Mouse (Mus musculus): Measurements from ENCODE around the gene Sept14. TPM values are rescaled to one million over a fixed set of nuclear protein-coding genes. Genes with fewer than 3 reads are reported as not detected.

The Sept14 gene
- total RNA-seq, 4 experiments from 2014 or later: not detected

DNA sequence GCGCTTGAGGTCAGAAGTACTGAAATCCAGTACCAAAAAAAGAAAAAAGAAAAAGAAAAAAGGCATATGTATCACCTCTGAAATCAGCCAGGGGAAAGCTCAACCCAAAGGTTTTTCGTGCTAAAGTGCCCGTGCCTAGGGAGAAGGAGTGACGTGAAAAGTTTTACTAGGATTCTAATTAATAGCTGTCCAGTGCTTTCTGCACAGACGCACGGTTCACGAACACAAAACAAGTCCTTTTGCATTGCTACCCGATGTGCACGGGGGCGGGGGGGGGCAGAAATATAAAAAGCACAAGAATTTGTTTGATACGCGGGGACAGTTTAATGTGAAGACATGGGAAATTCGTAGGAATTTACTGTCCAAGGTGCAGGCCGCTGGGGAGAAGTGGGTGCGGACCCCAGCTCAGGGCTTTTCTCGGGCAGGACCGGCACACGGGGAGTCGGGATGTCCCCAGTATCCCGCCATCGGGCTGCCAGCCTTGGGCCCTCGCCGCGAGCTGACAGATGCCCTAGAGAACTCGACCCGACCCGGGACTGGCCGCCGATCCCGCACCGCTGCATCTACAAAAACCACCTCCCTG is 38.8 kb downstream of the Sept14 start:
- DNase-seq (ENCODE audit: low spot score in 2 of 2): no peak

DNA sequence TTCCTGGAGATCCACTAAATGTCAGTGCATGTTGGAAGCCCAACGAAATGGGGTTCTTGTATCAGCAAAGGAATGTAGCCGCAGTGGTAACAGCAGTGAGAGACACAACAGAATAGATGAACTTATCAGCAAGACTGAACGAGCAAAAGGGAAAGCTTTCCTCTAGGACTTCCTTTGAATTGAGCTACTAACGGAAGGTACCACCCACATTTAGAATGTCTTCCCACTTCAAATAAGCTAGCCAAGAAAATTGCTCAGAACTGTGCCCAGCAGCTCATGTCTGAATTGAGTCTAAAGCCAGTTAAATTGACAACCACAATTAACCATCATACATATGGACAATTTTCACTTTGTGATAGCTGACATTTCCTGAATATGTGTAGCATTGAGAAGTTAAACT is 40.5 kb downstream of the Sept14 start:
- no peak for DNase-seq (ENCODE audit: low spot score in 2 of 2)

DNA sequence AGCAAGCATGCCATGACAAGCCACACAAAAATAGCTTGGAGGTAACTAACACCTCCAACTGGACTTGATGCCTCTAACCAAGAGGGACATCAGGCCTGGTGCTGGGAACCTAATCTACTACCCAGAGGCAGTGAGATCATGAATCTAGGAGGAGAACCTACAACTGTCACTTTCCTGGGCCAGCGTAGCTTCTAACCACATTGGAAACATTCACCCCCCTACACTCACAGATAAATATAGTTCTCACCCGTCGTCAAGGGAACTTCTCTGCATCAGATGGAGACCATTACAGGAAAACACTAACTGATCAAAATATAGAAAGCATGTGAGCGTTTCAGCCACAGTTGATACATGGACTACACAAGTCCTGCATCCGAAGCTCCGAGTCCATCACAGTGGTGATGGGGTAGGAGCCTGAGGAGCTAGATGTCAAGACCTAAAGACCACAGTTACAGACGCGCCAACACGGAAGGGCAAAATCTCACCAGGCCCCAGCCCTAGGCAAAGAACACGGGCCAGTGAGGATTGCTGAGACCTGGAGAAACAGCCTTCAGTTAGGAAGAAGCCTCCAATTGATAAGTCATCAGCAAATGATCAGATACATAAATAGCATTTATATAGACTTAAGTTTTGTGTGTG is 41.9 kb downstream of the Sept14 start:
- DNase-seq (ENCODE audit: low spot score in 2 of 2): no peak

DNA sequence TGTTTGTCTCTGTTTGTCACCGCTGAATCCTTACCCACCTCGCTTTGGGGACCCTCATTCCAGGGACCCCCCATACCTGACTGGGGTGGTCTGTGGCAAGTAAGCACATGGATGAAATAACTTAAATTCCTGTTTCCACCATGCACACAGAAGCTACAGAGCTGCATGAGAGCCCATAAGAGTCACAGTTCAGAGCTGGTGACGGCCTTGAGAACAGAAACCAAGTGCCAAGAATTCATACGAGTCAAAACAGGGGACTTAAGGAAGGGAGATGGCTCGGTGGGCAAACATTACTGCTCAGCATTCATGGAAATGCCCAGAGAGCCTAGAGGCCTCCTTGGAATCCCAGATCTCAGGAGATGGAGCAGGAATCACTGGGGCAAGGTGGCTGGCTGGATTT is 44.2 kb downstream of the Sept14 start:
- no peak for DNase-seq (ENCODE audit: low spot score in 2 of 2)

DNA sequence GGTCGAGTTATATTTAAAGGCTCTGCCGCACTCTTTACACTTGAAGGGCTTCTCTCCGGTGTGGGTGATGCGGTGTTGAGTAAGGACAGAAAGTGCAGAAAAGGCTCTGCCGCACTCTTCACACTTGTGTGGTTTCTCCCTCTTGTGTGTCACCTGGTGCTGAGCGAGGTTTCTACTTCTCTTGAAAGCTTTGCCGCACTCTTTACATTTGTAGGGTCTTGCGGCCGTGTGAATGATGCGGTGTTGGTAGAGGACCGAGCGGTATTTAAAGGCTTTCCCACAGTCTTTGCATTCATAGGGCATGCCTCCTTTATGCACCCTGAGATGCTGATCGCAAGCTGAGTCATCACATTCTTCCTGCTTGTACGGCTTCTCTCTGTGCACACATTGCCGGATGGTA is 50.4 kb downstream of the Sept14 start:
- no peak for DNase-seq (ENCODE audit: low spot score in 2 of 2)

DNA sequence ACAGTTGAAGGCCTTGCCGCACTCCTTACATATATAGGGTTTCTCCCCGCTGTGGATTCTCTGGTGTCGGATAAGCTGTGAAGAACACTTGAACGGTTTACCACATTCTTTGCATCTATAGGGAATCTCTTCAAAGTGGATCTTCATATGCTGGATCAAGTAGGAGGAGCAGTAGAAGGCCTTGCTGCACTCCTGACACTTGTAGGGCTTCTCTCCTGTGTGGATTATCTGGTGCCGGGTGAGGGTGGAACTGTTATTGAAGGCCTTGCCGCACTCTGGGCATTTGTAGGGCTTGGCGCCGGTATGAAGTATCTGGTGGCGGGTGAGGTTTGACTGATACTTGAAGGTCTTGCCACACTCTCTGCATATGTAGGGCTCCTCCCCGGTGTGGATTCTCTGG is 51.3 kb downstream of the Sept14 start:
- no peak for DNase-seq (ENCODE audit: low spot score in 2 of 2)

DNA sequence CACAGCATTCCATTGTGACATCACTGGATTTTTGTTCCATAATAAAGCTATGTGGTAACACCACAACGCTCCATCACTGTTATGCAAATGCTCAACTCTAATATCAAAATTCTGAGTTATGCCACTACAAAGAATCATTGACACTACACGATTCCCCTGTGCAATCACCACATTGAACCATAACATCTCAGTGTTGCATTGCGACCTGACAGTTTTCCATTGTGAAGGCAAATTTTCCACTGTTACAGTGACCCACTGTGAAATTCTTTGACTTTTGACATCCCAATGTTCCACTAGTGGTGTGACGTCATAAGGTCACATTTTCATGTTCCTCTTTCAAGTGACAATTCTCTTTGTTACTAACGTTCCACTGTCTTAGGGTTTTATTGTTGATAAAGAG is 57.5 kb downstream of the Sept14 start:
- DNase-seq (ENCODE audit: low spot score in 2 of 2): no peak

Other genes starting within 250 kb of the Sept14 start
- gene Sfswap, start 207.3 kb downstream of the Sept14 start, total RNA-seq (2022): 100 to 1,000 TPM; 110 to 152 (median 139) TPM
- 100 to 1,000 TPM; 103 to 128 (median 115) TPM for gene Mmp17, start 124.3 kb downstream of the Sept14 start, total RNA-seq (2022)
- gene Zfp11, start 38.4 kb downstream of the Sept14 start, total RNA-seq (2022): 1 to 10 TPM; 6.3 to 8.3 (median 7.0) TPM
- gene Mrps17, start 7.0 kb upstream of the Sept14 start, total RNA-seq (2022): 10 to 100 TPM; 72.9 to 92.8 (median 78.4) TPM
- gene Nipsnap2, start 16.6 kb upstream of the Sept14 start, total RNA-seq (2022): 10 to 100 TPM; 79.4 to 85.9 (median 82.6) TPM
- gene Psph, start 78.9 kb upstream of the Sept14 start, total RNA-seq (2022): 10 to 100 TPM; 23.0 to 31.3 (median 28.6) TPM
- gene Sumf2, start 138.5 kb upstream of the Sept14 start, total RNA-seq (2022): 10 to 100 TPM; 20.2 to 26.5 (median 22.7) TPM
- gene Chchd2, start 179.0 kb upstream of the Sept14 start, total RNA-seq (2022): 100 to 1,000 TPM; 410 to 438 (median 418) TPM
- 1 to 10 TPM; 7.0 to 7.7 (median 7.2) TPM for gene Zbed5, start 187.2 kb upstream of the Sept14 start, total RNA-seq (2022)
- 10 to 100 TPM; 24.4 to 26.8 (median 25.6) TPM for gene Phkg1, start 190.0 kb upstream of the Sept14 start, total RNA-seq (2022)
- 1 to 10 TPM; 1.8 to 8.3 (median 2.2) TPM for gene Nupr1l, start 200.0 kb upstream of the Sept14 start, total RNA-seq (2022)
- 10 to 100 TPM; 43.6 to 50.2 (median 45.9) TPM for gene Vkorc1l1, start 233.5 kb upstream of the Sept14 start, total RNA-seq (2022)